Mouse (Mus musculus) forebrain, embryonic 14.5 days (tissue): ENCODE data around the gene Sipa1l2. TPM values are rescaled to one million over a fixed set of nuclear protein-coding genes. Genes with fewer than 3 reads are reported as not detected.
"Not testable (repeated sequence)": the region's sequence is repeated elsewhere in the genome, so short reads cannot be mapped to it uniquely, and the experiment has no call there.

Experiments
- ATAC-seq: fragments of 200-750 bp; cut with Nextera tagmentation; 2 replicates; pipeline ENCODE4 v1.8.0; 2017; ENCODE audit warnings: mild to moderate bottlenecking, moderate library complexity
- DNase-seq: peaks from one replicate; pipeline ENCODE4 v3.0.0-alpha.2; 2015; ENCODE audit warnings: low spot score
- H3K27ac ChIP-seq: fragments of 300-500 bp; sonication (generic); 2 replicates; pipeline ENCODE4 v1.5.1; 2014; ENCODE audit warnings: low read depth, mild to moderate bottlenecking, control low read depth, low read length, moderate library complexity
- H3K27me3 ChIP-seq: fragments of 300-500 bp; sonication (generic); replicated peaks from 2 replicates; pipeline ENCODE4 v1.6.1; 2014; ENCODE audit warnings: low read length, control low read depth, mixed read lengths; ENCODE audit not compliant: control insufficient read depth, insufficient read depth
- H3K36me3 ChIP-seq: fragments of 300-500 bp; sonication (generic); 2 replicates; pipeline ENCODE4 v1.6.1; 2014; ENCODE audit warnings: low read length, control low read depth; ENCODE audit not compliant: control insufficient read depth, insufficient read depth
- H3K4me1 ChIP-seq: fragments of 300-500 bp; sonication (generic); 2 replicates; pipeline ENCODE4 v1.6.1; 2014; ENCODE audit warnings: antibody characterized with exemption, low read length, control low read depth; ENCODE audit not compliant: control insufficient read depth, insufficient read depth
- H3K4me2 ChIP-seq: fragments of 300-500 bp; sonication (generic); 2 replicates; pipeline ENCODE4 v1.6.1; 2014; ENCODE audit warnings: mild to moderate bottlenecking, control low read depth, low read length
- H3K4me3 ChIP-seq: fragments of 300-500 bp; sonication (generic); 2 replicates; pipeline ENCODE4 v1.5.1; 2014; ENCODE audit warnings: low read depth, low read length, control low read depth
- H3K9ac ChIP-seq: fragments of 300-500 bp; sonication (generic); 2 replicates; pipeline ENCODE4 v1.6.1; 2014; ENCODE audit warnings: mild to moderate bottlenecking, low read length, control low read depth, moderate library complexity
- H3K9me3 ChIP-seq: fragments of 300-500 bp; sonication (generic); replicated peaks from 2 replicates; pipeline ENCODE4 v1.6.1; 2016; ENCODE audit warnings: low read length, control low read depth, mixed read lengths; ENCODE audit not compliant: control insufficient read depth
- WGBS: fragments of 180-500 bp; shearing (Covaris S2); extraction: QIAGEN DNeasy Blood & Tissue Kit; methylation state at CpG from one replicate; pipeline ENCODE4 v1.1.7; 2014; 5-methylcytosine and 5-hydroxymethylcytosine counted together
- polyA plus RNA-seq: library from polyadenylated mRNA; unstranded; fragments of >200 nt; fragmentation: Nextera tagmentation; extraction: Ambion mirVana; gene quantifications from 2 replicates; pipeline ENCODE4 v1.2.1, GENCODE M21; 2014

Gene Sipa1l2
- polyA plus RNA-seq, 1 experiment from 2014 or later, result 15.5 TPM

DNA sequence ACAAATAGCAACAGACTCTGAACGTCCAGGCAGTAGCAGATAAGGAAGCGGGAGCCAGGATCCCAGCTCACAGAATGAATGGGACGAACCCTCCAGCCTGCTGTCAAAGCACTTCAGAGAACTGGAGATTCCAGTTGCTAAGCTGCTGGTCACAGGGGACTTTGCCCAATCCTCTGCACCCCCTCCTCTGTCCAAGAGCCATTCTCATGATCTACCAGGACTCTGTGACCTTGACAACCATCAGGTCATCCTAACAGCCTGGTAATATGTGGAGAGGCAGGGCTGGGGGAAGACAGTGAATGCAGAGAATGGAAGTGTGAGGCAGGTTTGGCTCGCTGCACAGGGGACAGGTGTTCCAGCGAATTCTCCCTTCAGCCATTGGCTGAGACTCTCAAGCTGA lies 163.2 kb downstream of the Sipa1l2 start:
- Histone ChIP-seq H3K27me3 (no peaks in the 10 kb centered on the region), H3K27ac (no peak overlapping the region), H3K36me3 (no peaks in the 10 kb centered on the region), H3K9ac (no peak overlapping the region), H3K4me1 (no peaks in the 10 kb centered on the region), H3K4me3 (no peak overlapping the region), H3K9me3 (no peaks in the 10 kb centered on the region), H3K4me2 (no peak overlapping the region)
- no peak for DNase-seq
- WGBS, result 75% methylated on average over 5 of the region's 5 CpGs
- no peak for ATAC-seq

DNA sequence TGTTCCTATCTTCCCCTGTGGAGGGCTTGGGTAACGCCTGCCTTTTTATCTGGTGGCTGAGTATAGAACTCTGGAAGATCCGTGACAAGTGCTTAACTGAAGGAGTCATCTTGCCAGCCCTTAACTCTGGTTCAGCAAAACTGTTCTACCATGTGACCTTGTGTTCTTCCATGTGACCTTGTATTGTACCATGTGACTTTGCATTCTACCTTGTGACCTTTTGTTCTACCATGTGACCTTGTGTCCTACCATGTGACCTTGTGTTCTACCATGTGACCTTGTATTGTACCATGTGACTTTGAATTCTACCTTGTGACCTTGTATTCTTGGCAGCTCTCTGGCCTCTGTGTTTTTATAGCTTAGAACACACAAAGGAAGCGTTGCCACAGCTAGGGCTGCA lies 168.3 kb downstream of the Sipa1l2 start:
- WGBS, result 93% methylated on average over 3 of the region's 3 CpGs

DNA sequence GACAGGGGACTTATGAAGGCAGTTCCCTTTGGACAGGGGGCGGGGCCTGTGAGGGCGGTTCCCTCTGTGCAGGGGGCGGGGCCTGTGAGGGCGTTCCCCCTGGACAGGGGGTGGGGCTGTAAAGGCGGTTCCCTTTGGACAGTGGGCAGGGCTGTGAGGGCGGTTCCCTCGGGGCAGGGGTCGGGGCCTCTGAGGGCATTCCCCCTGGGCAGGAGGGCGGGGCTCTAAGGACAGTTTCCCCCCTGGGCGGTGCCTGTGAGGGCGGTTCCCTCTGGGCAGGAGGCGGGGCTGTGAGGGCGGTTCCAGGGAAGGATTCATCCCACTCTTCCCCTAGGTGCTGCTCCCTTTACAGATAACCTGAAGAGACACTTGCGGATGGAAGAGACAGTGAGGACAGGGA lies 171.6 kb downstream of the Sipa1l2 start:
- Histone ChIP-seq H3K27me3 (no peaks in the 10 kb centered on the region), H3K4me2 (no peak overlapping the region), H3K4me3 (no peak overlapping the region), H3K27ac (no peak overlapping the region), H3K9ac (no peak overlapping the region), H3K36me3 (no peaks in the 10 kb centered on the region), H3K4me1 (peaks cover 10% of the 10 kb centered on the region), H3K9me3 (no peaks in the 10 kb centered on the region)
- ATAC-seq, result no peak
- no peak for DNase-seq
- 33% methylated on average over 14 of the region's 14 CpGs for WGBS

More for the DNA sequence above, 168.3 kb downstream of the Sipa1l2 start:
- Histone ChIP-seq H3K4me2 (no peak overlapping the region), H3K36me3 (no peaks in the 10 kb centered on the region), H3K4me1 (no peaks in the 10 kb centered on the region), H3K27ac (no peak overlapping the region), H3K27me3 (no peaks in the 10 kb centered on the region), H3K9me3 (no peaks in the 10 kb centered on the region), H3K9ac (no peak overlapping the region), H3K4me3 (no peak overlapping the region)
- no peak for ATAC-seq
- DNase-seq, result no peak

DNA sequence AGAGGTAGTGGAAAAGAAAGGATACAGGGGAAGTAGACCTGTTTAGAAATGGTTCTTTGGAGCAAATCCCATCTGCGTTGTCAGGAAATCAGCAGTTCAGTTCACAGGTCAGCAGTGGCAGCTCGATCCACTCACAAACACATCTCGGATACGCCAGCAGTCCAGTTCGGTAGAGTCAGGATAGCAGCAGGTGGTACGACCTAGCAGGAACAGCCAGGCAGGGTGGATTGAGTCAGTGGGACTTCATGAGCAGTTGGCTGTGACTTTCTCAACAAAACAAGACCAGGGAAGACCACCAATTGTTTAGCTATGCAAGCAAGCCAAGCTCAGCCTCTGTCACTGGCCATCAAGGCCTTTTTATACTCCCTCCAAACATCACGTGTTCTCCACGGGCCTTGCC lies 173.9 kb downstream of the Sipa1l2 start:
- WGBS, result 80% methylated on average over 8 of the region's 8 CpGs
- not testable (repeated sequence) for DNase-seq

DNA sequence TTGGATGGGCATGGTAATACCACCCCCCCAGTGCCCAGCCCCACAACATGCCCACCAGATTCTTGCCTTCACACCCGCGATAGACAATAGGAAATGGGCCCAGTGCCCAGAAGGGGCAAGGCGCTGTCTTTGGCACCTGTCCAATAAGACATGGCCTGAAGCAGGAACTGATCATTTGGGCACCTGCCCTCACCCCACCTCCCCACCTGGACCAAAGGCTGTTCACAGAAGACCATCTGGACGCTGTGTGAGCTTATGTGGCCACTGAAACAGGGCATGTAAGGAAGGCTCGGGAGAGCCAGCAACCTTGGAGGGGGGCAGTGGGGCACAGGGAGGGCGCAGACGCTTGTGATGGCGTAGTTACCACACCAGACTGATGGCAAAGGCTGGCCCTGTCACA lies 174.6 kb downstream of the Sipa1l2 start:
- no peaks in the 10 kb centered on the region for H3K27me3 ChIP-seq
- DNase-seq, result peak; percentile 75
- peak overlapping the region; percentile 21; the same call in 1 of the 2 replicates for H3K27ac ChIP-seq
- H3K9ac ChIP-seq, result no peak overlapping the region
- no peak overlapping the region for H3K4me3 ChIP-seq
- peak; percentile 76 for ATAC-seq
- H3K4me2 ChIP-seq, result no peak overlapping the region
- peaks cover 25% of the 10 kb centered on the region for H3K4me1 ChIP-seq
- WGBS, result 38% methylated on average over 8 of the region's 8 CpGs
- no peaks in the 10 kb centered on the region for H3K9me3 ChIP-seq
- no peaks in the 10 kb centered on the region for H3K36me3 ChIP-seq

More for the DNA sequence above, 173.9 kb downstream of the Sipa1l2 start:
- peaks cover 18% of the 10 kb centered on the region for H3K4me1 ChIP-seq
- not testable (repeated sequence) for H3K9ac ChIP-seq, H3K4me3 ChIP-seq, H3K27me3 ChIP-seq, H3K27ac ChIP-seq, H3K36me3 ChIP-seq, H3K9me3 ChIP-seq, ATAC-seq, H3K4me2 ChIP-seq

DNA sequence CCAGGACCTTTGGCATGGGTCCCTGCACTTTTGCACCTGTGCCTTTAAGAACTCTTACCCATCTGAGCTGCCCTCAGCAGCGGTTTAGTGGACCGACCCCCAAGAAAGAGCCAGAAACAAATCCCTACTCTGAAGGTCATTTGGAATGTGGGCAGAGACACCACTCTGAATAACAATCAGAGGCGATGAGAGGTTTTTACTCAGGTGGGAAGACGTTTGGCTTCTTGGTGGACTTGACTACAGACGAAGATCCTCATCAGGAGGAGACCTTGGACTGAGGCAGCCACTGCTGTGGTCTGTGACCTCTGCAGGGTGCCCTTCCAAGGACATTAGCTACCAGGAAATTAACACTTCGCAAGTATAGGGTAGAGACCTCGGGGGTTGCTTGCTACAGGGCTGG lies 177.9 kb downstream of the Sipa1l2 start:
- H3K4me1 ChIP-seq, result peaks cover 42% of the 10 kb centered on the region
- DNase-seq, result no peak
- 69% methylated on average over 7 of the region's 7 CpGs for WGBS
- ATAC-seq, result no peak
- no peaks in the 10 kb centered on the region for H3K27me3 ChIP-seq
- H3K27ac ChIP-seq, result peak overlapping the region; percentile 44; the same call in 1 of the 2 replicates
- no peak overlapping the region for H3K4me3 ChIP-seq
- no peaks in the 10 kb centered on the region for H3K36me3 ChIP-seq
- no peak overlapping the region for H3K4me2 ChIP-seq
- H3K9ac ChIP-seq, result no peak overlapping the region
- H3K9me3 ChIP-seq, result no peaks in the 10 kb centered on the region

DNA sequence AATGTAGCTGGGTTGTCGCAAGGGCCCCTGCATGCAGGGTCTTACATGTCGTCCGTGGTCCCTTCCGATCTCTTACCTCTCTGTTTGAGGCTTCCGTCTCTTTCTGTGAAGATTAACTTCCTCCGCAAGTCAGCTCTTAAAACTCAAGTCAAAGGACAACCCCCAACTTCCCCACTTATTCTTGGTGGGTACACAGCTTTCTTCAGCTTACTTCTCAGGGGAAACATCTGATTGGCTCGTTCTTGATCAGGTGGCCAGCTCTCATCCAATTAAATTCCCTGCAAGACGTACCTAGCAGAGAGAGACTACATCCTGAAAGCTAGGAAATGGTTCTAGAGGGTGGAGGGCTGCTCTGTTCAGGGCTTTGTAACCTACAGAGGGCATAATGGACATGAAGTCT lies 178.3 kb downstream of the Sipa1l2 start:
- ATAC-seq (no peak), DNase-seq (no peak)
- Histone ChIP-seq H3K9me3 (no peaks in the 10 kb centered on the region), H3K9ac (no peak overlapping the region), H3K27me3 (no peaks in the 10 kb centered on the region), H3K36me3 (no peaks in the 10 kb centered on the region), H3K4me3 (no peak overlapping the region), H3K4me1 (peaks cover 46% of the 10 kb centered on the region), H3K27ac (peak overlapping the region; percentile 44; the same call in 1 of the 2 replicates), H3K4me2 (no peak overlapping the region)
- 71% methylated on average over 8 of the region's 8 CpGs for WGBS

DNA sequence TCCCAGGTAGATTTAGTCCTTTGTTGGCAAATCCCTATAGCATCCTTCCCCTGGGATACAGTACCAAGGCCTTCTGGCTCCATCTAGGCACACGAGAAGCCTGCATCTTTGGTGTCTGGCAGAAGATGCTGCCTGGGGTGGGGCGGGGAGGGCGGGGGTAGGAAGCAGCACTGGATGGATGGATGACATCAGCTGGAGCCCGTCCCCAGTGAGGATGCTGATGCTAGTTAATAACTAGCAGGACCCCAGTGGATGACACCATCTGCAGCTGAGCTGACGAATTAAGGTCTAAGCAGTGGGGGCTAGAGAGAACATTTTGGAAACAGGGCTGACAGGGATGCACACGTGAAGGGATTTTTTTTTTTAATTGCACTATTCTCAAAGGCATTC lies 179.1 kb downstream of the Sipa1l2 start:
- DNase-seq, result peak; percentile 76
- H3K4me1 ChIP-seq, result peaks cover 54% of the 10 kb centered on the region
- 36% methylated on average over 6 of the region's 6 CpGs for WGBS

DNA sequence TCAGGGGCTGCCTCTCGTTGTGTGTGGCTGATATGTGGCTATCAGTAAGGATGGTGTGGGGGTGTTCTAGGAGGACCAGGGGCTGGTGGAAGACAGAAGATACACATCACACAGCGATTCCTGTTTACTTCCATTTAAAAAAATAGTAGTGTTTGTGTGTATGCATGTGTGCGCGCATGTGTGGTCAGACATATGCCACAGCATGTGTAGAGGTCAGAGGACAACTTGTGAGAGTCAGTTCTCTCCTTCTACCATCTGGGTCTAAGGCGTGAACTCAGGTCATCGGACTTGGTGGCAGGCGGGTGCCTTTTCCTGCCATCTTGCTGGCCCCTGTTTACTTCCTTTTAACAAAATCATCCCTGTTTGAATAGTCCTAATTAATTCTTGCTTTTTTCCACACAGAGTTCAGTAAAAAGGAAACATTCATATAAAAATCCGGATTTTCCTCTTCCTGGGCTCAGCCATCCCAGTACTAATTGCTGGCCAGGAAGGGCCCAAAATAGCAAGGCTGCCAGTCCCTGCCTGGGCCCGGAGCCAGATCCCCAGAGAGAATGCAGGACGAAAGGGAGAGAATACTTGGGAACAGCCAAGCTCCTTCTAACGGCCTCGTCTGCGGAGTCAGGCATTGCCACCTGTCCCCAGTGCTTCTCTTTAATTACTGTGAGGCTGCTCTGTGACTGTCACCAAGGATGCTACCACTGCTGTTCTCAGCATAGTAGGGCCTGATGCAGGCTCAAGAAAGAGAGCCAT lies 179.7 kb downstream of the Sipa1l2 start:
- peak overlapping the region; percentile 92 for H3K27ac ChIP-seq
- H3K4me1 ChIP-seq, result peaks cover 56% of the 10 kb centered on the region
- ATAC-seq, result peak; percentile 54
- H3K4me2 ChIP-seq, result peak overlapping the region; percentile 9; the same call in 1 of the 2 replicates
- H3K36me3 ChIP-seq, result no peaks in the 10 kb centered on the region
- no peaks in the 10 kb centered on the region for H3K9me3 ChIP-seq
- 32% methylated on average over 13 of the region's 13 CpGs for WGBS
- H3K27me3 ChIP-seq, result no peaks in the 10 kb centered on the region
- no peak overlapping the region for H3K4me3 ChIP-seq
- DNase-seq, result peak; percentile 92
- peak overlapping the region; percentile 37; the same call in 1 of the 2 replicates for H3K9ac ChIP-seq

More for the DNA sequence above, 179.1 kb downstream of the Sipa1l2 start:
- peak overlapping the region; percentile 92 for H3K27ac ChIP-seq
- peak overlapping the region; percentile 9; the same call in 1 of the 2 replicates for H3K4me2 ChIP-seq
- no peaks in the 10 kb centered on the region for H3K27me3 ChIP-seq
- peak overlapping the region; percentile 37; the same call in 1 of the 2 replicates for H3K9ac ChIP-seq
- no peak overlapping the region for H3K4me3 ChIP-seq
- no peaks in the 10 kb centered on the region for H3K36me3 ChIP-seq
- ATAC-seq, result peak; percentile 11; the same call in 1 of the 2 replicates
- no peaks in the 10 kb centered on the region for H3K9me3 ChIP-seq
